Mouse (Mus musculus): ENCODE data around the gene Bicd2. TPM values are rescaled to one million over a fixed set of nuclear protein-coding genes. Genes with fewer than 3 reads are reported as not detected.
A peak's percentile ranks its signal among the peaks of the same experiment; 100 is the strongest.

Gene Bicd2
- polyA plus RNA-seq, 1 experiment from 2014 or later, result 49.9 TPM

DNA sequence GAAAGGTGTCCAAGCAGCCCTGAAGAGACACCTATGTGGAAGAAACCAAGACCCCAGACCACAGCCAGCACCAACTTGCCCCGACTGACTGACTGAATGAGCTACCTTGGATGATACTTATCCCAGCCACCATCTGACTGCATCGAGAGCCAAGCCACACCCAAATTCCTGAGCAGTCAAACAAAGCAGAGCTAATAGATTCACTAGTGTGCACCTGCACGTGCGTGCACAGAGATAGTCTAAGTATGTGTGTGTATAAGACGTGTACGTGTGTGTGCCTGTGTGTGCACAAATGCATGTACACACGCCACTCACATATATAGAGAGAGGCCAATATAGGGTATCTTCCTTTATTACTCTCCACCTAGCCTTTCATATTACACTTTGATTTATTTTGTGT lies 29.7 kb upstream of the Bicd2 start:
- no peak overlapping the region for H3K9ac ChIP-seq
- no peak overlapping the region for H3K27ac ChIP-seq
- peaks cover 12% of the 10 kb centered on the region for H3K4me1 ChIP-seq
- ATAC-seq (ENCODE audit: low FRiP score, low read depth), result no peak
- no peaks in the 10 kb centered on the region for H3K36me3 ChIP-seq
- no peaks in the 10 kb centered on the region for H3K27me3 ChIP-seq (replicated peaks)
- H3K4me2 ChIP-seq (replicated peaks), result no peak overlapping the region
- WGBS, result 86% methylated on average over 7 of the region's 7 CpGs
- H3K4me3 ChIP-seq, result no peak overlapping the region
- H3K9me3 ChIP-seq, result no peaks in the 10 kb centered on the region

DNA sequence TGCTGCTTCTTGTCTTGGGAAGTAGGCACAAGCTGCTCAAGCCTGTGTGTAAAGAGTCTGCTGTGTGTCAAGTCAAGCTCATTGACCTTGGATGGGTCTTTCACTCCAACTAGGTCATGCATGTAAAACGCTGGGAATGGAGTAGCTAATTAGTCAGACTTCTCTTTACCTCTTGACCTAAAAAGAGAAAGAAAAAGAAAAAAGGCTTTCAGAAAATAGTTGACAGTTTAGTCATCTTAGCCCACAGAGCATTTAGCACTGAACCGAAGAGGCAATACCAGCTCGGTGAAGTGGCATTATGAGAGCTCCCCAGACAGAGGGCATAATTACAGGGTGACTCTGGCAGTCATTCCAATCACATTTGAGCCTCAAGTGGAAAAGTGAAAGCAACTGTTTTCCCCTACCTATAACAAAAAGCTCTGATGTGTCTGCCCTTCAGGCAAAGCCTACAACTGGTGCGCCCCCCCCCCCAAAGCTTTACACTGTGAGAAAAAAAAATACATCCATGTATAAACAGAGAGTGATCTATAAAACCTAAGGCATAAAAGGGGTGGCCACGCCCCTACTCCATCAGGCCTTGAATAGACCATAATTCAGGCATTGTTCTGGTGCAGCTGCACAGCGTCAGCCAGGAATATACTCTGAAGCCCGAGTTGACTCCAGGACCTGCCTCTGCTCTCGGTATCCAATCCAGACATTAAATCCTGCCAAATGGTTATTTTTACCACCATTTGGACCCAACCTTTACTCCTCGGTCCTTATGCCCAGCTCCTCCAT lies 24.8 kb upstream of the Bicd2 start:
- H3K4me2 ChIP-seq (replicated peaks), result peak overlapping the region; percentile 31; the same call in 1 of the 2 replicates
- no peak overlapping the region for H3K27ac ChIP-seq

DNA sequence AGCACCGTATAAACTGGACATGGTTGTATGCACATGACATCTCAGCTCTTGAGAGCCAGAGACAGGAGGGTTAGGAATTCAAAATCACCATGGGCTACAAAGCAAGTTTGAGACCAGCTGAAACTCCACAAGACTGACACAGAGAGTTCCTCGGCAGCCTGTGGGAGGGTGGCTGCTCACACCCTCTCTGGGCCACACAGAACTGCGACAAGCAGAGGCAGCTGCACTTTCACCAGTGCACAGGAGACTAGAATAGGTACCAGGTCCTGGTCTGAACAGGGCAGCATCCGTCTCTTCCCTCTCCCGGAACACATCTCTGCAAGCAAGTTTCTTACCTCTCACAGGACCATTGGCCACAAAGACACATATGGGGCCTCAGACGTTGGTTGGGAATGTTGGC lies 23.9 kb upstream of the Bicd2 start:
- peaks cover 14% of the 10 kb centered on the region for H3K27me3 ChIP-seq (replicated peaks)
- H3K4me3 ChIP-seq, result no peak overlapping the region
- H3K36me3 ChIP-seq, result no peaks in the 10 kb centered on the region
- H3K27ac ChIP-seq, result no peak overlapping the region
- peak overlapping the region; percentile 31; the same call in 1 of the 2 replicates for H3K4me2 ChIP-seq (replicated peaks)
- no peak overlapping the region for H3K9ac ChIP-seq
- H3K9me3 ChIP-seq, result no peaks in the 10 kb centered on the region
- ATAC-seq (ENCODE audit: low FRiP score, low read depth), result no peak
- WGBS, result 55% methylated on average over 6 of the region's 6 CpGs
- H3K4me1 ChIP-seq, result peaks cover 37% of the 10 kb centered on the region

More for the DNA sequence above, 24.8 kb upstream of the Bicd2 start:
- peaks cover 7% of the 10 kb centered on the region for H3K27me3 ChIP-seq (replicated peaks)
- H3K9ac ChIP-seq, result no peak overlapping the region
- H3K9me3 ChIP-seq, result no peaks in the 10 kb centered on the region
- WGBS, result 15% methylated on average over 9 of the region's 9 CpGs
- no peaks in the 10 kb centered on the region for H3K36me3 ChIP-seq
- peak; percentile 63 for ATAC-seq (ENCODE audit: low FRiP score, low read depth)
- H3K4me3 ChIP-seq, result no peak overlapping the region
- peaks cover 37% of the 10 kb centered on the region for H3K4me1 ChIP-seq

GRCm38 (mm10) chr13:49317914-49318313 lies 23.5 kb upstream of the Bicd2 start:
- no peaks in the 10 kb centered on the region for H3K36me3 ChIP-seq
- H3K9ac ChIP-seq, result no peak overlapping the region
- no peak for ATAC-seq (ENCODE audit: low FRiP score, low read depth)
- 83% methylated on average over 7 of the region's 7 CpGs for WGBS
- H3K4me3 ChIP-seq, result no peak overlapping the region
- H3K9me3 ChIP-seq, result no peaks in the 10 kb centered on the region
- H3K27ac ChIP-seq, result no peak overlapping the region
- H3K4me1 ChIP-seq, result peaks cover 37% of the 10 kb centered on the region
- peak overlapping the region; percentile 57 for H3K4me2 ChIP-seq (replicated peaks)
- H3K27me3 ChIP-seq (replicated peaks), result peaks cover 14% of the 10 kb centered on the region

- Histone ChIP-seq H3K9ac (peak within 1 kb of the TSS; percentile 46), H3K36me3 (no peaks in the 10 kb centered on the region), H3K4me2 (replicated peaks) (peak within 1 kb of the TSS; percentile 57), H3K9me3 (no peaks in the 10 kb centered on the region), H3K4me1 (peaks cover 37% of the 10 kb centered on the region), H3K4me3 (peak within 1 kb of the TSS; percentile 27), H3K27ac (no peak within 1 kb of the TSS; the same call in 1 of the 2 replicates), H3K27me3 (replicated peaks) (peaks cover 21% of the 10 kb centered on the region)
- peak; percentile 92 for ATAC-seq (ENCODE audit: low FRiP score, low read depth)
- under 1% methylated on average over 10 of the region's 10 CpGs for WGBS
These were observed 21.3 kb upstream of the Bicd2 start, which contains the start of gene Fgd3 for GRCm38 (mm10) chr13:49320040-49320439. TSS of gene Fgd3 (minus strand) at chr13:49320311.

- ATAC-seq (ENCODE audit: low FRiP score, low read depth), result peak; percentile 29
- H3K36me3 ChIP-seq, result no peaks in the 10 kb centered on the region
- H3K9me3 ChIP-seq, result no peaks in the 10 kb centered on the region
- H3K27ac ChIP-seq, result no peak overlapping the region
- peaks cover 21% of the 10 kb centered on the region for H3K27me3 ChIP-seq (replicated peaks)
- H3K4me2 ChIP-seq (replicated peaks), result peak overlapping the region; percentile 57
- 0 out of 2 replicates have a peak overlapping the region, but pooled peaks have one; percentile 46 for H3K9ac ChIP-seq
- peaks cover 36% of the 10 kb centered on the region for H3K4me1 ChIP-seq
- 72% methylated on average over 1 of the region's 1 CpGs for WGBS
- no peak overlapping the region for H3K4me3 ChIP-seq
These were observed 20.9 kb upstream of the Bicd2 start for GRCm38 (mm10) chr13:49320514-49320913.

GRCm38 (mm10) chr13:49321452-49321851 lies 19.9 kb upstream of the Bicd2 start:
- Histone ChIP-seq H3K4me1 (peaks cover 27% of the 10 kb centered on the region), H3K9ac (no peak overlapping the region), H3K27me3 (replicated peaks) (peaks cover 21% of the 10 kb centered on the region), H3K9me3 (no peaks in the 10 kb centered on the region), H3K4me2 (replicated peaks) (no peak overlapping the region), H3K4me3 (no peak overlapping the region), H3K27ac (no peak overlapping the region), H3K36me3 (no peaks in the 10 kb centered on the region)
- 82% methylated on average over 3 of the region's 3 CpGs for WGBS
- ATAC-seq (ENCODE audit: low FRiP score, low read depth), result no peak

DNA sequence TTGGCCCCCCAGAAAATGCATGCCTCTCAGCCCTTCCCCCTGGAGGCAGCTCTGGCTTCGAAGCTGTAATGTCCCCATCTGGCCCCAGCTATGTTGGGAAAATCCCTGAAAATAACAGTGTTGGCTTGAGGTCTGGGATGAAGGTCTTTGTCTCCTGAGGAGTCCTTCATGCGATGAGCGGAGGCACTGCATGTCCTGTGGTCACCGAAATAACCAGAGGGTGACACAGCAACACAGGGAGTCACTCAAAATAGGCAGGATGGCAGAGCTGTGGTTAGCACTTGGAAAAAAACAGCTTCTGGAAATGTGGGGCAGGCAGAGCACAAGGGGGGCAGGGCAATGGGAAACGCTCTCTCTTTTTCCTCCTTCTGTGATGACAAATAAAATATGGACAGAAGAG lies 19.2 kb upstream of the Bicd2 start:
- H3K4me2 ChIP-seq (replicated peaks), result no peak overlapping the region
- no peak overlapping the region for H3K9ac ChIP-seq
- ATAC-seq (ENCODE audit: low FRiP score, low read depth), result no peak
- no peaks in the 10 kb centered on the region for H3K36me3 ChIP-seq
- H3K4me1 ChIP-seq, result peaks cover 21% of the 10 kb centered on the region
- no peak overlapping the region for H3K27ac ChIP-seq
- no peaks in the 10 kb centered on the region for H3K9me3 ChIP-seq
- H3K4me3 ChIP-seq, result no peak overlapping the region
- 74% methylated on average over 5 of the region's 5 CpGs for WGBS
- peaks cover 21% of the 10 kb centered on the region for H3K27me3 ChIP-seq (replicated peaks)

- Histone ChIP-seq H3K9ac (no peak overlapping the region), H3K27me3 (replicated peaks) (peaks cover 21% of the 10 kb centered on the region), H3K9me3 (no peaks in the 10 kb centered on the region), H3K4me3 (no peak overlapping the region), H3K27ac (no peak overlapping the region), H3K4me1 (peaks cover 20% of the 10 kb centered on the region), H3K36me3 (no peaks in the 10 kb centered on the region), H3K4me2 (replicated peaks) (no peak overlapping the region)
- no peak for ATAC-seq (ENCODE audit: low FRiP score, low read depth)
- 90% methylated on average over 5 of the region's 5 CpGs for WGBS
These were observed 18.6 kb upstream of the Bicd2 start for GRCm38 (mm10) chr13:49322739-49323138.

DNA sequence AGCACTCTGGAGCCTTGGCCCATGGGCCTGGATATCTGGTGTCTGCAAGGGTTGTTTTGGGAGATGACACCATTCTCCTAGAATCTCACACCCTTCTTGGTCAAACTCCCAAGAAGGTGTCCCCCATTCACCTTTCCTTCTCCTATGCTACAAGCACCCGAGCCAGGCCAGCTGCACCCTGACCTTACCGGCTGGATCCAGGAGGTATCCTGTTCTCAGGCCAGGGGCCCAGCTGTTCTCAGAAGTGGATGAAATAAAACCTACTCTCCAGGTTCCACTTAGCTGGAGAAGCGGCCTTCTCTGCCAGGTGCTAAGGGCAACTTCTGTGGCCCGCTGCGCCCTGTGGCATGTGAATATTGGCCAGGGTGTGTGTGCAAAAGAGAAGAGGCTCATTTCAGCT lies 16.5 kb upstream of the Bicd2 start:
- Histone ChIP-seq H3K36me3 (no peaks in the 10 kb centered on the region), H3K9me3 (no peaks in the 10 kb centered on the region), H3K4me1 (peaks cover 10% of the 10 kb centered on the region), H3K4me3 (no peak overlapping the region), H3K9ac (no peak overlapping the region), H3K27ac (no peak overlapping the region), H3K27me3 (replicated peaks) (peaks cover 21% of the 10 kb centered on the region), H3K4me2 (replicated peaks) (no peak overlapping the region)
- WGBS, result 89% methylated on average over 5 of the region's 5 CpGs
- no peak for ATAC-seq (ENCODE audit: low FRiP score, low read depth)

DNA sequence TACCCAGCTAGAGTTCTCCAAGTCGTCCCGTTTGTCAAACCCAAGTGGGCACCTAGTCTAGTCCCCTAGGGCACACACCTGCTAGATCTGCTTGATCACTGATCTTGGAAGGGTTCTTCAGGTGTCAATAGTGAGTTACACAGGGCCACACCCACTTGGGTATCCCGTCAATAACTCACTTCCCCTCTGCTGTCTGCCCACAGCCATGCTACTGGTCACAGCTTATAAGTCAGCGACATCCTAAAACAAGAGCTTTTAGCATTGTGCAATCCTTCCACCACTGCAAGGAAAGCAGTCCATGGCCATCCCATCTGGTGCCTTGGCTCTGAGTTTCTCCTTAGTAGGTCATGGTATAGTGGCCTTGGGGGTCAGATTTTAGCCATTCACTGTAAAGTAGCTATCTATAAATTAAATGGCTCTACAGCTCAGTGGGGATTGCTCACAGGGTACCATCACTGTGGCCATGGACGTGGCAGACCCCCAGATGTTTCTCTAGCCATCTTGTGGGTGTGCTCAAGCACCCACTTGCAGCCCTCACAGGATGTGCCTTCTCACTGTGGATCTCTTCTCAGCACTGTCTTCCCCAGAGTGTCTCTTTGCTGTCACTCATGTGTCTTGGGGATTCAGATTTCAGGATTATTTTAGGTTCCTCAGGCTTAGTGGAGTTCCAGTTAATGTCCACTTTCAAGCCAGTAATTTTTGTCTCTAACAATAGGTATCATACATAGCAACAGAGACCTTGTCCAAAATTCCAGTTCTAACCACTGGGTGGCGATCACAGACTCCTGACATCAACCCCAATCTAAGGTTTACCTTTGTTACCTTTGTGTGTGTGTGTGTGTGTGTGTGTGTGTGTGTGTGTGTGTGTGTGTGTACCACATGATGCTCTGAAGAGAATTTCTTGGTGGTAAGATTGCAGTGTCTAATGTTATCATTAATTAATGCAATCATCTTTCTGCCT lies 14.9 kb upstream of the Bicd2 start:
- Histone ChIP-seq H3K36me3 (no peaks in the 10 kb centered on the region), H3K27me3 (replicated peaks) (peaks cover 14% of the 10 kb centered on the region; the same call in 1 of the 2 replicates), H3K9ac (no peak overlapping the region), H3K4me1 (no peaks in the 10 kb centered on the region), H3K4me2 (replicated peaks) (no peak overlapping the region), H3K4me3 (no peak overlapping the region), H3K9me3 (no peaks in the 10 kb centered on the region), H3K27ac (no peak overlapping the region)
- WGBS, result 61% methylated on average over 6 of the region's 6 CpGs
- ATAC-seq (ENCODE audit: low FRiP score, low read depth), result peak; percentile 71

GRCm38 (mm10) chr13:49328101-49328500 lies 13.3 kb upstream of the Bicd2 start:
- H3K9ac ChIP-seq, result no peak overlapping the region
- H3K4me2 ChIP-seq (replicated peaks), result no peak overlapping the region
- H3K4me1 ChIP-seq, result no peaks in the 10 kb centered on the region
- ATAC-seq (ENCODE audit: low FRiP score, low read depth), result no peak
- no peak overlapping the region for H3K27ac ChIP-seq
- H3K4me3 ChIP-seq, result no peak overlapping the region
- 86% methylated on average over 4 of the region's 4 CpGs for WGBS
- H3K27me3 ChIP-seq (replicated peaks), result 0 out of 2 replicates have a peak, but pooled peaks cover 5% of the 10 kb centered on the region
- no peaks in the 10 kb centered on the region for H3K9me3 ChIP-seq
- H3K36me3 ChIP-seq, result no peaks in the 10 kb centered on the region
